Mouse (Mus musculus) kidney, adult 18-20 months (tissue): ENCODE data around the gene Bicc1.

Experiments used
- DNase-seq: peaks from one replicate; pipeline ENCODE4 v3.0.0; 2021

Gene Bicc1

DNA sequence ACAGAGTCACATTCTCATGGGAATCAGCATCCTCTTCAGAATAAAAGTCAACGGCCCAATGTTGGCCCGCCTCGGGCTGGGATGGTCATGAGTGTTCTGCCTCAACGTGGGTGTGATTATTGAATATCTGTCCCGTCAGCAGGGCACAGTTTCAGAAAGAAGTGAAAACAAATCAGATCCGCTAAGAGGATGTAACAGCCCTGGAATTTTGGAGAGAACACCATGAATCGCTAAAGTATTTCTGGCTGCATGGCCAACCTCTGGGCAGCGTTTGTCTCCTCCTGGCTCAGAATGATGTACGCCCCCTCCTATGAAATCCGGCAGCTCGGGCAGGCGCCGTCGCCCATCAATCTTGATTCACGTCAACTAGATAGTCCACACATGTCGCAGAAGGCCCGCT, 110.2 kb downstream of the Bicc1 start:
- DNase-seq = no peak

DNA sequence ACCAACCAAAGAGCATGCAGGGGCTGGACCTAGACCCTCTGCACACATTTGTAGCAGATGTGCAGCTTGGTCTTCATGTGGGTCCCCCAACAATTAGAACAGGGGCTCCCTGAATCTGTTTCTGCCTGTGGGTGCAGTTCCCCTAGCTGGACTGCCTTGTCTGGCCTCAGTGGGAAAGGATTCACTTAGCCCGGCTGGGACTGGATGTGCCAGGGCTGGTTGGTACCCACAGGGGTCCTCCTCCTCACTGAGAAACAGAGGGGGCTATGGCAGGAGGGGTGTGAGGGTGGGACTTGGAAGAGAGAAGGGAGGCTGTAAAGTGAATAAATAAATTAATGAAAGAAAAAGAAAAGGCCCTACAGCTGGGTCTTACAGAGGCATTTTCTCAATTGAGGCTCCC, 115.1 kb downstream of the Bicc1 start:
- no peak for DNase-seq

DNA sequence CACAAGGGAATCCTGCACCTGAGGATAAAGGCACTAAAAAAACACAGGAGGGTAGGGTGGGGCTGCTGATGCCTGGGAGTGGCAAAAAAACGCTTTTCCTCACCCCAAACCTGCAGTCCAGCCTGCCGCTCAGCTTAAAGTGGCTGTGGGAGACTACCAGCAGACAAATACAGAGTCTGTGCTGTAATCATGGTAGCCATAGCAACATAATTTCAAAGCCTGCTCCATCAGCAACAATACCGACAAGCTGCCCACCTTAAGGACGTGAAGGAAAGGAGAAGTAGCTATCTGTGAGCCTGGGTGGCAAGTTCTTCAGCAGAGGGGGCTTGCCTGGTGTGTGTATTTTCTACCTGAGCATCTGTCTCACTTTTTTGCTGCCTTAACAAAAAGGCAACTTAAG, 117.6 kb downstream of the Bicc1 start:
- DNase-seq = no peak

DNA sequence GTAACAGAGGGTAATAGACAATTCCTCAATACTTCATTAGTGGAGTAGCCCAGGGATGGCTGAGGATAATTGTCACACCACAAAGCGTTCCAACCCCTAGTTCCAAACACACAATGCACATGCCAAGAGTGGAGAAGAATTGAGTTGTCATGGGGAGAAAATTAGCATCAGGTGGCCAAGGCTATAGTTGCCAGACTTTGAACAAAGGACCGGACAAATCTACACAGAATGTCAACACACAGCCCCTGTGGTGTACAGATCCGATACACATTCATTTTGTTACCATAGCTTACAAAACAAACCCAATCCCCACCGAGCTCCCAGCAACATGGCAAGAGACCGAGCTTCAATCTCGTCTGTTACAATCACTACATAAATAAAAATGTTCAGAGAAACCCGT, 123.0 kb downstream of the Bicc1 start:
- no peak for DNase-seq

DNA sequence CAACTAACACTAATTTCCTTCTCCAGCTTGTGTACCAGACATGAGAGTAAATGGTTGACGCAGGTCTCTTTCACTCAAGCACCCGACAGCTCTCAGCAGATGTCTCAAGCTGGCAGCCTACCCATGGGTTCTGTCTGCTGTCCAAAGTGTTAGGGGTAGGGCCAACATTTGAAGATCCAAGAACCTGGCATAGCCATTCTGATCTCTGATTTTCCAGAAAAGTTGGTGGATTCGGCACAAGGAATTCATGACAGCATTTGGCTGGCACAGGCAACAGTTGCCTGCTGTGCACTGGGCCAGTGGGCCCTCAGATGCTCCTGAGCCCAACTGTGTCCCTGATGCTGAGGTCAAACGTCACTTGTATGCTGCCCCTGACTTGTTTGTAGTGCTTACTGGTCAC, 130.5 kb downstream of the Bicc1 start:
- no peak for DNase-seq

DNA sequence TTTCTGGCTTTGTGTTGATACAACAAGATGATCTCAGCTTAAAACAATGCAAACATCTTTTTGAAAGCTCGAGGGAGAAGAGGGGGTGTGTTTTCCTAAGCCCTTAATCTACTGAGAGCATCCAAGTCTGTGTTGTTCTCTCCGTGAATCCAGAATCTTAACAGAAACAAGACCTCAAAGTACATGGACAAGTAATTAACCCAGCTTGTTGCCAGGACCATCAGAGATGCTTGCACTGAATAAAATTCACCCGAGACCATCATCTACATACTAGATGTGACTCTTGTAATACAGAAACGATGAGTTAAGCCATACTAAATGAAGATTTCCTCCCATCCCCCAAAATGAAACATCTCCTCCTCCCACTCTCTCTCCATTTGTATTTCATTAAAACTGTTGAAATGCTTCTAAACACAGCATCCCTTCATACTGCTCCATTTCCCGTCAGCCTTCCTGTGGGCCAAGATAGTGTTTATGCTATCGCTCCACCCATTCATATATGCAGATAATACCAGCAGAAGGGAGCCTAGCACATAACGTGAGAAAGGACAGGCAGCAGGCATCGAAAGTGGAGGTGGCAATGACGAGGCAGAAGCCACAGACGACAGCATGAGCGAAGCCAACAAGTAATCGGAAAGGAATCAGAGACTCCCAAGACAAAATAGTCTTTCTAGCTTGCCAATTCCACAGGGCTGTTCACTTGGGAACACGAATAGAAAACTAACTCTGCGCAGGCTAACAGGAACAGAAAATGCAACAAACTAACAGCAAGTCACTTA, 131.2 kb downstream of the Bicc1 start:
- DNase-seq = no peak

DNA sequence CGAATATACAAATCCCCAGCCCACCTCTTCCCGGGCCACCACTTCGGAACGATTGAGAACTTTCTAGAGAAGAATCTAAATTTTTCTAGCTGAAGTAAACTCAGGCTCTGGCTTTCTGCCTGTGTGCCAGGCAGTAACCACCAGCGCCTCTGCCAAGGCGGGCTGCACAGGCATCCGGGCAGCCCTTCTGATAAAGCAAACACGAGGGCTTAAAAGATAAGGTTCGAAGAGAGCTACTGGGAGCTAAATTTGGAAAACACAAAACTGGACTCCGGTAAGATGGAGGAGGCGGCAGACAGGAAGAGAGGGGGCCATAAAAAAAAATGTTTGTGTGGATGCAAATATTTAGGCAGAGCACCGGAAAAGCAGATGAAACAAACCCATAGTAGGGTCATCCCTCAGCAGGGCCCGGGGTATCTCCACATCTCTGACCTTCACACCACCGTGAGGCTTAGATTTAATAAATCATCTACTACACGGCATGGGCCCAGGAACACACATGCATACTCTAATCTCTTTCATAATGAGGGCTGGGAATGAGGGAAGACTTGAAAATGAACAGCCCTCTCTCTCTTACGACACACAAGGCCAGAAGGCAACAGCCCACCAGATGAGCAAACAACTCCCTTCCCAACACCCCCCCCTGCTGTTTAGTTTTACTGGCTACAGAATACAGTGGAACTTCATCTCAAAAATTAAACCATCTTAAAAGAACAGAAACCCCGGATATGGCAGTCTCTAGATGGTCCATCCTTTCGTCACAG, 134.2 kb downstream of the Bicc1 start:
- DNase-seq = no peak

DNA sequence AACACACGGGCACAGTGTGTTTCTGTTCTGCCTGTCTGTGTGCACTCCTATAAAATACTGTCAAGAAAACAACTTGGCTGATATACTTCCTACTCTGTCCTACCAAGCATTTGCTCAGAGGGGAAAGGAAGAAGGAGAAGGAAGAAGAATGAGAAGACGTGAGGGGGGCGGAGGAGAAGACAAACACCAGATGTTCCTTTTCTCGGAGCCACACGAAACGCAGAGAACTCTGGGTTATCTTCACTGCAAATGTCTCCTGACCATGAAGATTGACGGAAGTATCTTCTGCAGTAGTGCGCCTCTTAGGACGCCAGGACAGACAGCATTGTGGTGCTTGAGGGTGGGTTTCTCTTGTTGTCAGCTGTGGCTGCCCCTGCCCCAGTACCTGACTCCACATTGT, 134.8 kb downstream of the Bicc1 start:
- DNase-seq = no peak

DNA sequence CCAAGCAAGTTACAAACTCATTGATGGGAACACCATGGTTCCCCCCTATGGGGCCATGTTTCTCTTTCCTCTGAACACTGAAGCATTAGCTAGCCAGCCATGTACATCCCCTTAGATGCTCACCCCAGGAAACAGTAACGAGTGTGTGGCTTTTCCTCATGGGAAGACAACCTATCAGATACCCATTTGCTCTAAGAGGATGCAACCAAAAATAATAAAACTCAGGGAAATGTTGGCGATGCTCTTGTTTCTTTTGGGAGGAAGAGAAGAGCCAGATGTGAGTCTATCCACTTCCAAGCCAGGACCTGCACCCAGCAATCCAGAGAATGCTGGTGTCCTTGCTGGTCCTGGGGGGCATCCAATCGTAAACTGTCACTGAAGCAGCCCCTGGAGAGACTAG, 136.0 kb downstream of the Bicc1 start:
- no peak for DNase-seq

DNA sequence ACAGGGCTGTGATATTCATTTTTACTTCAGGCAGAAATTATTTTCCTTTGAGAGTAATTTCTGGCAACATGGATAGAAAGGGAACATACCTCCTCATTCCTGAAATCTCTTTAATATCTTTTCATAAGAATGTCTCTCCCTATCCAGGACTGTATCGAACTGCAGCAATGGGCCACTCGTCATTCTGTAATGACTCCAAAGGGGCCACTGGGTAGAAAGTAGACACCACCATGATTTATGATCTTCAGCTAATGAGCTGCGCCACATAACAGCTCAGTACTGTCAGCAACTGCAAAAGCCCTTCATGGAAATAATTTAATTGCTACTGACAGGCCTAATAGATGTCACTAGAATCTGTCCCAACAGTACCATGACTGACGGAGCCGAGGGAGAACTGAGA, 139.0 kb downstream of the Bicc1 start:
- no peak for DNase-seq

DNA sequence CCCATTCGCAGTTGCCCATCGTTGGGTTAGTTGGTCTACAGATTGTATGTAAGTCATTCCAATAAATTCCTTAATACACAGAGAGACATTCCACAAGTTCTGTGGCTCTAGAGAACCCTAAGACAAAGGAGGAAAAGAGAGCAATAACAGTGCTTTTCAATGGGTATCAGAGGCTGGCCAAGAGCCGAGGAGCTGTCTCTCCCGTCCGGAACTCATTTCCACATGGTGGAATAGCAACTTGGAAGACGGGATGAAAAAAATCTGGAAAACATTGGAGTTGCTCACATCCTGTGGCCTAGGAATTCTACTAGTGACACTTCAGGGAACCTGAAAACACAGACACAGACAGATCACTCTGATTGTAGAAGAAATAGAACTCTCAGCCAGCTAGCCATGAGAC, 139.7 kb downstream of the Bicc1 start:
- no peak for DNase-seq

DNA sequence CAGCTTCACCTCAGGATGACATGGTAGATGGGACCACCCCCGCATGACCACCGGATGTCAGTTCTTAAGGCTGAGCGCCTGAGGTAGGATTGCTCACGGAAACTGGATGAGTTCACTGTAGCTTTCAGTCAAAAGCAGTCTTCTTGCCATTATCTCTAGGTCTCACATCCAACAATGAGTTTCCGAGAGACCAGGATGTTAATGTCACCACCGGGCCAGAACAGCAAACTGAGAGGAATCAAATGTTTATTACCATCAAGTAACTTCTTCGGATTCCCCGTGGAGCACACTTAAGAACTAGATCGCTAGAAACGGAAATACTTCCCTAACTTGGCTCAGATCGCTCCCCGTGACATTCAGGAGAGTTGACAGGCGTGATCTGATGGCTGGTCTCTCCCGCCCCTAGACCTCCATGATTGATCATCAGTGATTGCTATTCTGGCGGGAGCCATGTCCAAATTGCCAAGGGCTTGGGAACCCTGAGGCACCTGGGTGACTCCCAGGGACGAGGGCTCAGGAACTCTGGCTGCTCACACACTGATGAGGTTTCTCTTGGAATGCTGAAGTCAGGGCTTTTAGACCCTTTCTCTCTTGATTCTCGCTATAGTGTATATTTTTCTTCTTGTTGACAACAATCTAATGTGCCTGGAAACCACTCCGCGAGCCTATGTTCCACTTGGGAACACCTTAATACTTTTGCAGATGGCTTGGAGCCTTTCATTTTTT, 149.6 kb downstream of the Bicc1 start:
- DNase-seq = no peak

DNA sequence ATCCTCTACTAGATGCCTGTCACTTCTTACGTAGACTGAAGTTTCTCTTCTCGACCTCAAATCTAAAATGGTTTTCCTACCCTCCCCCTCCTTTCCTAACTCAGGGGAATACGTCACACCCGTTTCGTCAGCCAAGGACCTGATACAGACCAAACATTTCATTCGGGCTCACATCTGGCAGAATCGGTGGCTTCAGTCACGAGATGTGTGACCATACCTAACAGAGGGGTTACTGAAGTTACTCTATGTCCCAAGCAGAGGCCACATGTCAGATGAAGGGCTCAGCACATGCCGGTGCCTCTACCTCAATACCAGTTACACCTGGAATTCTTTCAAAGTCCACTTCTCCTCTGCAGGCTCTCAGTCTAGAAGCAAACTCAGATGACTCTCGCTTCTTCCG, 150.8 kb downstream of the Bicc1 start:
- DNase-seq = no peak

DNA sequence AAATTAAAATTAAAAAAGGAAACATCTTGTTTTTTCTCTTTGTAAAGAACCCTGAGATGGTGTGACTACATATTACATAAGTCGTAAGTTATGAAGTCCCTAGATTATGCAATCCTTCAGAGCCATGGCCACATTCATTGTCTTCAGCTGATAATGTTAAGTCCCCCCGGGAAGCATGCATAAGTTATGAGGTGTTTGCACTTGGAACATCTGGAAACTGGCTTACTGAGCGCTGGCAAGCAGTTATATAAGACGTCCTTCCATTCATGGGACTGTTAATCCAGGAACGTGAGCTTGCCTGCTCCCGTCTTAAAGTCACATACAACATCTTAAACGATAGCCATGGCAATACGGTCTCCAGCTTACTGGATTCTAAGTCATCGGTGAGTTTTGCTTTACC, 151.5 kb downstream of the Bicc1 start:
- no peak for DNase-seq

DNA sequence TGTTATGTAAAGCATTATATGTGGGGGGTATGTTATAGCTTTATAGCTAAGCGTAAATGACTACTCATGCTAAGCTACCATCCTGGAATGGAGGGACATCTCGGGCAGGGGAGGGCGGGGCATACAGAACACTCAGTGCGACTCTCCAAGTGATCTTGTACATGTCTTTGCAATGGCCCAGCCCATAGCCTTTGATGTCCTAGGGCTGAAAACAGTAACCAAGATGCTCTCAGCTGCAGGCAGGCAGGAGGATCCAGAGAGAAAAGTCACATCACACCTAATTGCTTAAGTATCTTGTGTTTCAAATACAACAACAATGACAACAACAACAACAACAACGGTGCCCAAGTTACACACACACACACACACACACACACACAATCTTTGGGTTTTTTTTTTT, 152.0 kb downstream of the Bicc1 start:
- no peak for DNase-seq

DNA sequence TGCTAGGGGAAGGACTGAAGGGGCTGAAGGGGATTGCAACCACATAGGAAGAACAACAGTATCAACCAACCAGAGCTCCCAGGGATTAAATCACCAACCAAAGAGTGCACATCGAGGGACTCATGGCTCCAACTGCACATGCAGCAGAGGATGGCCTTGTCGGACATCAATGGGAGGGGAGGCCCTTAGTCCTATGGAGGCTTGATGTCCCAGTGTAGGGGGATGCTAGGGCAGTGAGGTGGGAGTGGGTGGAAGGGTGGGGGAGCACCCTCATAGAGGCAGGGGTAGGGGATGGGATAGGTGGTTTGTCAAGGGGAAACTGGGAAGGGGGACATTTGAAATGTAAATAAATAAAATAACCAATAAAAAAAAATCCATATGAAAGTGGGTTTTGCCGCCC, 152.5 kb downstream of the Bicc1 start:
- no peak for DNase-seq

DNA sequence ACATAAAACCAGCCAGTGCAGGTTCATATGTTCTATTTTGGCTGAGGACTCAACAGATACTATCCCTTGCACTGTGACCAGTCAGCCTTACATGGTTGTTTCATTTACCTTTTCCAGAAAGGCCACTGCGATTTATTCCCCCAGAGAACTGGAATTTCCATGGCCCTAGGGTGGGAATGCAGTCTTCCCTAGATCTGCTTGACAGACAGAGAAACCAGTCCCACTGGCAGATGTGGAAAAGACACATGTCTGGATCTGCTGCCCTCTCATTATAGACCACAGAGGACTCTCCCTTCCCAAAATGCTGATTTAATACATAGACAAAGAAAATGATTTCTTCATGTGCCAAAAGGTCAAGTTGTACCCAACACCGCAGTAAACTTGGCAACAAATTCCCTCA, 156.6 kb downstream of the Bicc1 start:
- DNase-seq = no peak

DNA sequence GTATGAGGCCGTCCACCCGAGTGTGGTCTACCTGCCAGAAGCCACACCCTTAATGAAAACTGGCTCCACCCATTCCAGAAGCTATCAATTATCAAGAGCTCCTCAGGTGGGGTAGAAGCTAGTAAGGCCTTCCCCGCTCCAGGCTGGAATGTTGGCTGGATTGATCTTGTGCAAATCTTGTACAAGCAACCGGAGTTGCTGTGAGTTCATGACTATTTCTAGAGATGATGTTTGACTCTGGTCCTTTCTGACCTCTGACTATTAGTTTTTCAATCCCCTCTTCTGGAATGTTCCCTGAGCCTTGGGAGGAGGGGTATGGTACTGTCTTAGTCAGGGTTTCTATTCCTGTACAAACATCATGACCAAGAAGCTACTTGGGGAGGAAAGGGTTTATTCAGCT, 157.3 kb downstream of the Bicc1 start:
- no peak for DNase-seq

DNA sequence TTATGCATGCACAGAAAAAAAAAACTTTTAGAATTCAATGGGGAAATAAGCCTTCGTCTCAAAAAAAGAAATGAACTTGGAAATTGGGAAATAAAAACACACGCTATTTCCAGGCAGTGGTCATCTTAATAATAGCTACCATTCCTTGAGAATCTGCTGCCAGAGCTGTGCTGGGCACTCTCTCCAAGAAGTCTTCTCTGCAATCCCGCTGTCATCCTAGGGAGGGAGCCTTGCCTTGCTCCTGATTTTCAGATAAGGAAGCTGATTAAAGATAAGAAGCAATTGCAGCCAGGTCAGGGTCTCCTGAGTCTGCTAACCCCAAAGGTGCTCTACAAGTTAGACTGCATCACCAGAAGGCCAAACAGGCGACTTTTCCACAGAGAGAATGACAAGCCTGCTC, 161.4 kb downstream of the Bicc1 start:
- DNase-seq = no peak

DNA sequence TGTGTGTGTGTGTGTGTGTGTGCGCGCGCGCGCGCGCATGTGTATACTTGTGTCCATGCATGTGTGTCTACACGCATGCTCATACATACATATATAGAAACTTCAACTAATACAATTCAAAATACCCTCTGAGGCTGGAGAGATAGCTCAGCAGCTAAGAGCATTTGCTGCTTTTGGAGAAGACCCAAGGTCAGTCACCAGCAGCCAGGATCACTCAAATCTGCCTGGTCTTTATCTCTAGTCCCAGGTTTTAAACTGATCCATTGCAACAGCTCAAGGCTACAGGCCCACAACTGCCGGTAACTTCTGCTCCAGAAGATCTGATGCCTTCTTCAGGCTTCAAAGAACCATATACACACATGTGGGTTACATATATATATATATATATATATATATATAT, 163.4 kb downstream of the Bicc1 start:
- no peak for DNase-seq

DNA sequence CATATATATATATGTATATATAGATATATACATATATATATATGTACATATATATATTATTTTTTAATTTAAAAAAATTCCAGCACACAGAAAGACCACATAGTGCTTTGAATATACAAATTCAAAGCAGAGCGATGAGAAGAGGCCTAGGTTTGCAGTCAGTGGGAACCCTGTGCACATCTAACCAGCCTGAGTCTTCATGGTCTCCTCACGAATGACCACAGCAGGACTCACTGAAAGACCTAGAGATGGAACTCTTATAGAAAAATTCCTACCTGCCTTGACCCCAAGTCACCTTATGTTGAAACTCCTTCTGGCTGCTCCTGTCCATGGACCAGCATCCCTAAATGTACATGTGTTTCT, 165.4 kb downstream of the Bicc1 start:
- no peak for DNase-seq

DNA sequence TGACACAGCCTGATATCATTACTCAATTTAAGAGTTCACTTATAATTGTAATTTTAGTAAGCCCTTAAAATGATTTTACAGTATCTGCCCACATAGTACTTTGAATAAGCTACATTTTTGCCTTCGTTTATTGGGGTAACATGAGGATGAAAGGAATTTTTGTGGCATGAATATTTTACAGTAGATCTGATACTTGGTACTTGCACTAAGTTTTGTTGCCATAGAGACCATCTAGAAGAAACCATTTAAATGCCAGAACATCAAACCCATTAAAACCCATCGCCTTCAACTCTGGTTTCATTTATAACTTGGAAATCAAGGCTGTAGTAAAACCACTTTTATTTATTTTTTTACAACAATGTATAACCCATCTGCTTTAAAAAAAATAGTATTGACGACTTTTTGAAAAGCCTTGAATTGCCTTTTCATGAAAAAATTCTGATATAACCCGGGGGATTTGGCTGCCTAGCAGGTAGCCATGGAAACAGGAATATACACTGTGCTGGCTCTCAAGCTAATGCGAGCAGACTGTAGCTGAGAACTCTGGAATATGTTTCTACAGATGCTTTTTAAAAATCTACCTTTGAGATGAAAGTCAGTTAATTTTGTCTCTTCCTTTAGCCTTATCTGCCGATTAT, 165.9 kb downstream of the Bicc1 start:
- DNase-seq = no peak

DNA sequence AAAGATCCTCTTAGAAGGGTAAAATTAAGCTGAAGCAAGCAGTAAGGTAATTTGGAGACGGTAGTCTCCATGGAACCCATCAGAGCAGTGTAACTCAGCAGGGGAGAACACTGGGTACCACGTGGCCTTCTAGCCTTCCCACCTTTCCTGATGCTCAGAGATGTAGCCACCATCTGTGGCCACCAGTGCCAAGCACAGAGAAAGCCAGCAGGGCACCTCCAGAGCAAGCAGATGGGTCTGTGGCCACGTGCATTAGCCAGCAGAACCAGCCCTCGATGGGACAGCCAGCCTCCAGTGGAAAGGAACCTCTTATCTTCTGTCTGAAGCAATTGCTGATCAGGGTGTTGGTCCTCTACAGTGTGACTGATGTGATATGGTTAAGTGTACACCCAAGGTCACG, 172.1 kb downstream of the Bicc1 start:
- DNase-seq = no peak
